Mouse (Mus musculus): ENCODE data around the gene Ilkap.

GRCm38 (mm10) chr1:91366215-91367108 lies 32.2 kb downstream of the Ilkap start, which contains the start of gene Erfe:
- TF ChIP-seq ZNF384 (IDR thresholded peaks at IDR 0.05; ENCODE audit: low read depth, low read length) (no peak), ZC3H11A (IDR thresholded peaks at IDR 0.05; ENCODE audit: borderline replicate concordance, low read depth, low read length) (no peak)

Data from ES-E14 (cell line).